Comparison of ENCODE assay signal across 14 mouse cellular contexts in the genomic region with DNA sequence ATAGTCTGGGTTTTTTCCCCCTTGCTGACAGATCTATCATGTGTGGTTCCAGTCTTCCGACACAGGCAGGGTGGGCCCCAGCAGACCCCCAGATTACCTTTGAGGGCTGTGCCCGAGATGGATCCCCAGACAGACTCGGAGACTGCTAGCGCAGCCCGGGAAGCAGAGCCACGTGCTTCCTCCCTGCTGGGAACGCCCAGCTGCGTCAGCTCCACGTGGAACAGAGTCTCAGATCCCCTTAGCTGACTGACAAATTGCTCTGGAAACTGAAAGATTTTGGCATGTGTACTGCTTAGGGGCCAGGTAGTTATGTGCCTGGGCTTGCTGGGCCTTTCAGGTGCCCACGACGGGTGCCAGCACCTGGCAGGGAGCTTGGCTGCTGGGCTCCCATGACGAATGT. TPM values are rescaled to one million over a fixed set of nuclear protein-coding genes. Genes with fewer than 3 reads are reported as not detected.
DNase-seq lines count a peak whose midpoint lies in the region; ATAC-seq and TF ChIP-seq lines count a peak whose summit lies in the region.
"Had no signal": no experiment of that assay in that cellular context is flagged by ENCODE, and none has a peak within 500 bp of the region (broad histone marks: within the 10 kb centered on the region; RNA-seq: fewer than 3 reads in every experiment).

No protein-coding gene starts in this region.

- H3K27me3 ChIP-seq in MEL (ENCODE audit: control insufficient read depth in 1 of 2, insufficient read depth in 2 of 2, low read length in 2 of 2), result no peaks in the 10 kb centered on the region
- H3K27me3 ChIP-seq in embryonic facial prominence, embryonic 11.5 days (ENCODE audit: control insufficient read depth, insufficient read depth, low read length), result no peaks in the 10 kb centered on the region
- H3K27me3 ChIP-seq in limb, embryonic 10.5 days (ENCODE audit: low read depth, poor library complexity, severe bottlenecking), result no peaks in the 10 kb centered on the region

- no peak; a peak in 1 of 4 replicates for TF ChIP-seq EP300 in MEL (IDR thresholded peaks at IDR 0.05; ENCODE audit: low read depth in 1 of 2, low read length in 2 of 2)

- peak; percentile 53 for DNase-seq in left cerebral cortex, postnatal 14 days (ENCODE audit: low spot score in 2 of 2)
- no peak for DNase-seq in left cerebral cortex, postnatal 25 days (ENCODE audit: low spot score in 2 of 2)
- DNase-seq in MEL (ENCODE audit: low read depth, low spot score), result peak; percentile 85
- no peak for DNase-seq in embryonic facial prominence, embryonic 11.5 days (ENCODE audit: low spot score)
- no peak for DNase-seq in limb, embryonic 10.5 days (ENCODE audit: low spot score)
- no peak for DNase-seq in thymus, postnatal 36 days
- DNase-seq: adrenal gland, postnatal 10 days; kidney, postnatal 4 days; lung, adult 18-20 months; spleen, adult 18-20 months; thymus, postnatal 25 days had no signal

- peaks cover 33% of the 10 kb centered on the region for H3K79me2 ChIP-seq in MEL (ENCODE audit: control insufficient read depth, insufficient read depth, low read length, poor library complexity)

- intact Hi-C loops in left cerebral cortex, postnatal 14 days (cut with DNase I), result no loop called here
- intact Hi-C loops in left cerebral cortex, postnatal 25 days (cut with DNase I), result no loop called here

- no peaks in the 10 kb centered on the region for H3K9me3 ChIP-seq in MEL (replicated peaks; ENCODE audit: insufficient read depth, low read length)
- no peaks in the 10 kb centered on the region for H3K9me3 ChIP-seq in embryonic facial prominence, embryonic 11.5 days (replicated peaks; ENCODE audit: control insufficient read depth, low read length)
- no peaks in the 10 kb centered on the region for H3K9me3 ChIP-seq in limb, embryonic 10.5 days (replicated peaks)
- H3K9me3 ChIP-seq: G1E had no signal

- H3K27ac ChIP-seq in MEL (ENCODE audit: control insufficient read depth, low read depth, low read length), result peak overlapping the region; percentile 99
- H3K27ac ChIP-seq in embryonic facial prominence, embryonic 11.5 days (replicated peaks; ENCODE audit: low read depth, low read length), result 0 out of 2 replicates have a peak overlapping the region, but pooled peaks have one; percentile 56
- H3K27ac ChIP-seq in limb, embryonic 10.5 days, result peak overlapping the region; percentile 71

- WGBS in embryonic facial prominence, embryonic 11.5 days, result 71% methylated on average over 12 of the region's 12 CpGs
- 68% methylated on average over 12 of the region's 12 CpGs for WGBS in limb, embryonic 10.5 days

- H3K4me1 ChIP-seq in MEL (ENCODE audit: control insufficient read depth in 1 of 2, insufficient read depth in 2 of 2, low read length in 2 of 2), result peaks cover 20 to 50% of the 10 kb centered on the region in 2 experiments
- no peaks in the 10 kb centered on the region for H3K4me1 ChIP-seq in embryonic facial prominence, embryonic 11.5 days (ENCODE audit: control insufficient read depth, insufficient read depth, low read length)
- peaks cover 13% of the 10 kb centered on the region for H3K4me1 ChIP-seq in limb, embryonic 10.5 days

- H3K4me2 ChIP-seq in embryonic facial prominence, embryonic 11.5 days (ENCODE audit: low read depth, low read length), result no peak overlapping the region

- H3K4me3 ChIP-seq in MEL (ENCODE audit: control insufficient read depth in 1 of 2, insufficient read depth in 1 of 2, low read depth in 2 of 2, low read length in 2 of 2), result peak overlapping the region; percentile 46 to 57
- H3K4me3 ChIP-seq in embryonic facial prominence, embryonic 11.5 days (ENCODE audit: low read depth, low read length), result no peak overlapping the region
- no peak overlapping the region for H3K4me3 ChIP-seq in limb, embryonic 10.5 days
- H3K4me3 ChIP-seq: myocyte had no signal

- no peak for ATAC-seq in embryonic facial prominence, embryonic 11.5 days (replicated peaks; ENCODE audit: insufficient number of reproducible peaks, low FRiP score, low TSS enrichment, low read depth)
- no peak for ATAC-seq in megakaryocyte progenitor cell, adult 5-6 weeks (replicated peaks; ENCODE audit: poor library complexity)

- peaks cover 0 to 38% of the 10 kb centered on the region in 2 experiments; a peak in 2 of 4 replicates for H3K36me3 ChIP-seq in MEL (ENCODE audit: control insufficient read depth in 1 of 2, insufficient read depth in 2 of 2, low read length in 2 of 2)
- no peaks in the 10 kb centered on the region for H3K36me3 ChIP-seq in embryonic facial prominence, embryonic 11.5 days (replicated peaks; ENCODE audit: control insufficient read depth, insufficient read depth, low read depth, low read length)
- H3K36me3 ChIP-seq in limb, embryonic 10.5 days, result peaks cover 35% of the 10 kb centered on the region

- TF ChIP-seq RAD21 in MEL (IDR thresholded peaks at IDR 0.05; ENCODE audit: low read depth, low read length), result no peak

- peak overlapping the region; percentile 83 for H3K9ac ChIP-seq in MEL (ENCODE audit: control insufficient read depth, low read depth, low read length, poor library complexity, severe bottlenecking)
- no peak overlapping the region for H3K9ac ChIP-seq in embryonic facial prominence, embryonic 11.5 days (replicated peaks; ENCODE audit: low read length)

- TF ChIP-seq POLR2A in MEL (IDR thresholded peaks at IDR 0.05; ENCODE audit: control insufficient read depth in 1 of 2, insufficient read depth in 1 of 2, low read depth in 1 of 2, low read length in 2 of 2, poor library complexity in 1 of 2), result peak; percentile 12 to 77; a peak in 3 of 4 replicates

- no peak for TF ChIP-seq CTCF in MEL (IDR thresholded peaks at IDR 0.05 in 2 of 3, conservative IDR thresholded peaks at IDR 0.05 in 1 of 3; ENCODE audit: control insufficient read depth in 1 of 3, insufficient read depth in 1 of 3, low read depth in 2 of 3, low read length in 3 of 3, poor library complexity in 1 of 3, severe bottlenecking in 1 of 3)

TF ChIP-seq in MEL, 35 proteins besides CTCF, POLR2A, EP300 and RAD21 (continues in another document):
- TF ChIP-seq MAFK (IDR thresholded peaks at IDR 0.05; ENCODE audit: borderline replicate concordance, low read depth, low read length) (no peak), KAT2A (conservative IDR thresholded peaks at IDR 0.05; ENCODE audit: low read depth, low read length) (no peak), MYB (IDR thresholded peaks at IDR 0.05; ENCODE audit: low read depth, low read length) (no peak), GATA1 (IDR thresholded peaks at IDR 0.05; ENCODE audit: low read depth, low read length) (no peak), ETS1 (IDR thresholded peaks at IDR 0.05; ENCODE audit: low read depth, low read length) (peak; percentile 40; the same call in 1 of the 2 replicates), MAZ (IDR thresholded peaks at IDR 0.05; ENCODE audit: low read depth, low read length) (no peak), RCOR1 (IDR thresholded peaks at IDR 0.05; ENCODE audit: low read depth, low read length) (no peak), BHLHE40 (IDR thresholded peaks at IDR 0.05; ENCODE audit: borderline replicate concordance, low read depth, low read length) (no peak), ZMIZ1 (IDR thresholded peaks at IDR 0.05; ENCODE audit: low read depth, low read length) (no peak), CHD2 (IDR thresholded peaks at IDR 0.05; ENCODE audit: low read length) (no peak), USF2 (IDR thresholded peaks at IDR 0.05; ENCODE audit: borderline replicate concordance in 1 of 2, insufficient read depth in 1 of 2, low read depth in 1 of 2, low read length in 2 of 2) (no peak), GABPA (IDR thresholded peaks at IDR 0.05; ENCODE audit: low read depth, low read length) (no peak), TAL1 (IDR thresholded peaks at IDR 0.05; ENCODE audit: low read length) (no peak), HCFC1 (IDR thresholded peaks at IDR 0.05; ENCODE audit: low read depth, low read length) (peak; percentile 47; the same call in 1 of the 2 replicates), ELF1 (IDR thresholded peaks at IDR 0.05; ENCODE audit: low read depth, low read length) (no peak), MAX (IDR thresholded peaks at IDR 0.05; ENCODE audit: low read length) (peak; percentile 100), SIN3A (IDR thresholded peaks at IDR 0.05; ENCODE audit: low read length) (peak; percentile 97), POLR2AphosphoS2 (IDR thresholded peaks at IDR 0.05; ENCODE audit: low read length) (no peak), MXI1 (IDR thresholded peaks at IDR 0.05; ENCODE audit: low read depth, low read length) (peak; percentile 100), TBP (IDR thresholded peaks at IDR 0.05; ENCODE audit: low read depth, low read length) (peak; percentile 62; the same call in 1 of the 2 replicates), JUND (IDR thresholded peaks at IDR 0.05; ENCODE audit: low read depth, low read length) (no peak), E2F4 (IDR thresholded peaks at IDR 0.05; ENCODE audit: borderline replicate concordance, low read depth, low read length) (no peak), ZC3H11A (IDR thresholded peaks at IDR 0.05; ENCODE audit: low read depth, low read length) (no peak)

RNA-seq across cellular contexts. Expression of a gene that starts 38.0 kb away (rescaled TPM):
- total RNA-seq in left cerebral cortex, postnatal 14 days (2021), result 100 to 1,000 TPM in 1 of 2 experiments, 10 to 100 TPM in 1; 97.6 to 105 TPM
- 100 to 1,000 TPM; 110 to 115 TPM for total RNA-seq in left cerebral cortex, postnatal 25 days (2021)
- total RNA-seq in MEL (2012; rRNA removed), result 8.4 and 10.2 TPM in 2 replicates
- 10 to 100 TPM in 1 of 2 experiments, not detected in 1; 17.3 TPM for polyA plus RNA-seq in MEL (2012; ENCODE audit: insufficient read depth in 1 of 2, insufficient read length in 2 of 2, low read depth in 1 of 2, low replicate concordance in 2 of 2, missing spikeins in 1 of 2)
- polyA plus RNA-seq in embryonic facial prominence, embryonic 11.5 days (2014; fragmentation: Nextera tagmentation; extraction: Ambion mirVana), result 19.8 and 27.9 TPM in 2 replicates
- polyA plus RNA-seq in limb, embryonic 10.5 days (2016; fragmentation: Nextera tagmentation; extraction: Ambion mirVana), result 24.0 and 32.9 TPM in 2 replicates
- total RNA-seq in megakaryocyte progenitor cell, adult 5-6 weeks (2015), result 0.05 and 0.73 TPM in 2 replicates
- 0.10 TPM in 1 of 2 replicates, not detected in the other for total RNA-seq in megakaryocyte progenitor cell, adult 5-6 weeks (2017)

RNA-seq across cellular contexts. Expression of a gene that starts 52.6 kb away (rescaled TPM):
- total RNA-seq in left cerebral cortex, postnatal 14 days (2021), result 1 to 10 TPM; 6.6 to 8.0 TPM
- total RNA-seq in left cerebral cortex, postnatal 25 days (2021), result 10 to 100 TPM; 13.6 to 14.2 TPM
- total RNA-seq in MEL (2012; rRNA removed), result 3.8 and 3.9 TPM in 2 replicates
- polyA plus RNA-seq in MEL (2012; ENCODE audit: insufficient read depth in 1 of 2, insufficient read length in 2 of 2, low read depth in 1 of 2, low replicate concordance in 2 of 2, missing spikeins in 1 of 2), result 1 to 10 TPM in 1 of 2 experiments, not detected in 1; 7.1 TPM
- polyA plus RNA-seq in embryonic facial prominence, embryonic 11.5 days (2014; fragmentation: Nextera tagmentation; extraction: Ambion mirVana), result 18.0 and 21.0 TPM in 2 replicates
- 5.4 and 6.1 TPM in 2 replicates for polyA plus RNA-seq in limb, embryonic 10.5 days (2016; fragmentation: Nextera tagmentation; extraction: Ambion mirVana)
- total RNA-seq in megakaryocyte progenitor cell, adult 5-6 weeks (2015), result not detected in 2 replicates
- total RNA-seq in megakaryocyte progenitor cell, adult 5-6 weeks (2017), result 1.1 TPM in 1 of 2 replicates, not detected in the other
- total RNA-seq: G1E had no signal

Comparison
In these comparisons a context has a peak if more than half of its experiments do, and no peak if none do; other contexts are left out.
1. DNase-seq: peak in left cerebral cortex, postnatal 14 days (2 of 2) and MEL (single experiment); none in left cerebral cortex, postnatal 25 days (0 of 2), embryonic facial prominence, embryonic 11.5 days (single experiment), limb, embryonic 10.5 days (single experiment) and thymus, postnatal 36 days (0 of 2).
2. H3K4me3 ChIP-seq: peak in MEL (2 of 2); none in embryonic facial prominence, embryonic 11.5 days (single experiment) and limb, embryonic 10.5 days (single experiment).
3. Peak in every context shown above with its lines, with median percentiles within 50 percentile points of each other: H3K27ac ChIP-seq.